Mouse (Mus musculus) ES-Bruce4 (cell line): ENCODE data around the gene Pla2g2d. TPM values are rescaled to one million over a fixed set of nuclear protein-coding genes. Genes with fewer than 3 reads are reported as not detected.
A peak's percentile ranks its signal among the peaks of the same experiment; 100 is the strongest.

Source experiments
- H3K27ac ChIP-seq: 2 replicates; pipeline ENCODE4 v1.5.1; 2012; ENCODE audit warnings: low read length, inconsistent platforms; ENCODE audit not compliant: insufficient read depth
- H3K27me3 ChIP-seq: 2 replicates; pipeline ENCODE4 v1.6.1; 2012; ENCODE audit warnings: mild to moderate bottlenecking, low read length, inconsistent platforms; ENCODE audit not compliant: control insufficient read depth, poor library complexity, insufficient read depth, severe bottlenecking
- H3K36me3 ChIP-seq: 2 replicates; pipeline ENCODE4 v1.6.1; 2012; ENCODE audit warnings: inconsistent platforms, mild to moderate bottlenecking, low read length, moderate library complexity; ENCODE audit not compliant: control insufficient read depth, poor library complexity, insufficient read depth, severe bottlenecking
- H3K4me1 ChIP-seq: one replicate; pipeline ENCODE4 v1.8.1; 2011; ENCODE audit warnings: low read length; ENCODE audit not compliant: control insufficient read depth, insufficient read depth
- H3K4me3 ChIP-seq: 2 replicates; pipeline ENCODE4 v1.5.1; 2011; ENCODE audit warnings: low read depth, mild to moderate bottlenecking, low read length
- H3K9ac ChIP-seq: 2 replicates; pipeline ENCODE4 v1.6.1; 2012; ENCODE audit warnings: low read depth, mild to moderate bottlenecking, inconsistent platforms; ENCODE audit not compliant: poor library complexity, severe bottlenecking
- H3K9me3 ChIP-seq: replicated peaks from 2 replicates; pipeline ENCODE4 v1.6.1; 2012; ENCODE audit warnings: mild to moderate bottlenecking, low read length, inconsistent platforms; ENCODE audit not compliant: control insufficient read depth, poor library complexity, insufficient read depth, severe bottlenecking
- CTCF ChIP-seq: IDR thresholded peaks from one replicate; pipeline ENCODE4 v1.8.1; 2011; ENCODE audit warnings: low read depth, low read length
- EP300 ChIP-seq: IDR thresholded peaks from 2 replicates; pipeline ENCODE4 v1.6.1; 2011; ENCODE audit warnings: low read depth, low read length; ENCODE audit not compliant: insufficient read depth
- POLR2A ChIP-seq: IDR thresholded peaks from one replicate; pipeline ENCODE4 v1.8.1; 2011; ENCODE audit warnings: low read length; ENCODE audit not compliant: insufficient read depth
- polyA plus RNA-seq: library from polyadenylated mRNA; stranded (reverse); fragments of >200 nt; gene quantifications from 2 replicates; pipeline ENCODE4 v1.2.4, GENCODE M21; 2011; ENCODE audit warnings: low read depth; ENCODE audit not compliant: missing spikeins, insufficient read depth, insufficient read length

Pla2g2d gene
- polyA plus RNA-seq, 1 experiment = 0.55 TPM

GRCm38 (mm10) chr4:138739136-138739851 is 36.2 kb upstream of the Pla2g2d start:
- H3K27ac ChIP-seq = no peak overlapping the region
- no peak overlapping the region for H3K9ac ChIP-seq
- H3K27me3 ChIP-seq = no peaks in the 10 kb centered on the region
- H3K4me1 ChIP-seq = no peaks in the 10 kb centered on the region
- H3K36me3 ChIP-seq = no peaks in the 10 kb centered on the region
- H3K4me3 ChIP-seq = no peak overlapping the region
- no peaks in the 10 kb centered on the region for H3K9me3 ChIP-seq
- no peak for TF ChIP-seq EP300
- TF ChIP-seq POLR2A = no peak
- TF ChIP-seq CTCF = no peak

DNA sequence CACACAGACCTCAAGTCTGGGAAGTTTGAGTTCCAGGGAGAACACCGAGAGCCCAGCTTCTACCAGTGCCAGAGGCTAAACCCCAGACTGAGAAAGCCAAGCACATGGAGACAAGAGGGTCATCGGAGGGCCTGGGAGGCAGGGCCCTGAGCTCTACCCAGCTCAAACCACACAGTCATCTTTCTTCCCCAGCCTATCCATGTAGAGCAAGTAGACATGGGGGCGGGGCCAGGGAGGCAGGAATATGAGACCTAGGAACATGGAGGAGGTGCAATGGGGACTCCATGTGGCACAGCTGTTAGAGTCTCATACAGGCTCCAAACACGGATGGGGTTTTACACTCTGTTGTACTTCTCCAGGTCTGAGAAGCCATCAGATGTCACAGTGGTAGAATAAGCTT is 29.7 kb upstream of the Pla2g2d start:
- H3K36me3 ChIP-seq = no peaks in the 10 kb centered on the region
- H3K9ac ChIP-seq = no peak overlapping the region
- no peaks in the 10 kb centered on the region for H3K4me1 ChIP-seq
- H3K27me3 ChIP-seq = no peaks in the 10 kb centered on the region
- no peaks in the 10 kb centered on the region for H3K9me3 ChIP-seq
- no peak overlapping the region for H3K27ac ChIP-seq
- TF ChIP-seq EP300 (no peak), POLR2A (no peak), CTCF (no peak)
- no peak overlapping the region for H3K4me3 ChIP-seq

GRCm38 (mm10) chr4:138746866-138747265 is 28.7 kb upstream of the Pla2g2d start:
- TF ChIP-seq CTCF = no peak
- Histone ChIP-seq H3K9me3 (no peaks in the 10 kb centered on the region), H3K27ac (no peak overlapping the region), H3K9ac (no peak overlapping the region), H3K27me3 (no peaks in the 10 kb centered on the region), H3K36me3 (no peaks in the 10 kb centered on the region), H3K4me3 (no peak overlapping the region), H3K4me1 (no peaks in the 10 kb centered on the region)

DNA sequence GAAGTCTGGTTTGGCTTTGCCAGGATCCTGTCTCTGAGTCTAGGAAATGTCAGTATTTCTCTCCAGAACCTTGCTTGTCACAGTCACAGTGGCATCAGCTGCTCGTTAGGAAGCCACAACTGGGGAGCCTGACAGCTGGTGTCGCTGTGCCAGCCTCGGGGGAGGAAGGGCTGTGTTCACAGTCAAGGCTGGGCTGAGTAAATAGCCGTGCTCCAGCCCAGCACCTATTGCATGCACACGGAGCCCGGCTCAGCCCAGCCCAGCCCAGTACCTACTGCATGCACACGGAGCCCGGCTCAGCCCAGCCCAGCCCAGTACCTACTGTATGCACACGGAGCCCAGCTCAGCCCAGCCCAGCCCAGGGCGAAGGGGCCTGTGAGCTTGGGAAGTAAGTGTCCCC is 27.7 kb upstream of the Pla2g2d start:
- no peaks in the 10 kb centered on the region for H3K9me3 ChIP-seq
- TF ChIP-seq CTCF (no peak), POLR2A (no peak), EP300 (no peak)
- H3K4me1 ChIP-seq = no peaks in the 10 kb centered on the region
- no peaks in the 10 kb centered on the region for H3K36me3 ChIP-seq
- no peak overlapping the region for H3K27ac ChIP-seq
- H3K9ac ChIP-seq = no peak overlapping the region
- no peaks in the 10 kb centered on the region for H3K27me3 ChIP-seq
- H3K4me3 ChIP-seq = no peak overlapping the region

DNA sequence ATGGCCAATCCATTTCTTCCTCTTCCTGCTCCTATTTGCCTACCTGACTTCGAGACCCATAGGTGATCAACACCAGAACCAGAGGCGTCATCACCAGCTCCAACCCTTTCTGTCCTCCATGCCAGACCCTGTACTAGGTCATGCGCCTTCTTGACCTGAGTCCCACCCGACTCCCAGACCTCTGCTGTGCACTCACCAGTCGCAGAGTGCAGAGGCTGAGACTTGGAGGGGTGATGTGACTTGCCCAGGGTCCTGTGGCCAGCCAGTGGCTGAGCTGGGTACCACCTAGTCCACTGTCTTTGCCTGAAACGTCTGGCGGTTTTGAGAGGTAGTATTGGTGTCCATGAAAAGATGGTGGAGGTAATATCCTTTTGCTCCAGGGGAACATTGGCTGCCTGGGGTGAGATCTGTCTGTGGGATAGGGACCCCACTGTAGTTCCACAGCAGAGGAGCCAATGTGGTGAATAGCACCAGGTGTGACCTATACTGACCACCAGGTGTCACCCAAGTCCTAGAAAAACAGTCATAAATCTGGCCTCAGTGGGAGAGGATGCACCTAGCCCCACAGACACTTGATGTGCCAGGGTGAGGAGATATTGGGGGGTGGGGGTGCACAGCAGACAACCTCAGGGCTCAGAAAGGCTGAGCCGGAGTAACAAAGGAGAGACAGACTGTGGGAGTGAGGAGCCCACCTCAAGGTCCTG is 27.0 kb upstream of the Pla2g2d start:
- H3K4me1 ChIP-seq = no peaks in the 10 kb centered on the region
- no peaks in the 10 kb centered on the region for H3K36me3 ChIP-seq
- no peaks in the 10 kb centered on the region for H3K27me3 ChIP-seq
- H3K4me3 ChIP-seq = no peak overlapping the region
- H3K9me3 ChIP-seq = no peaks in the 10 kb centered on the region
- H3K9ac ChIP-seq = no peak overlapping the region
- TF ChIP-seq POLR2A (no peak), CTCF (peak; percentile 59)
- no peak overlapping the region for H3K27ac ChIP-seq

- Histone ChIP-seq H3K4me3 (no peak overlapping the region), H3K4me1 (peaks cover 3% of the 10 kb centered on the region), H3K9me3 (no peaks in the 10 kb centered on the region), H3K36me3 (no peaks in the 10 kb centered on the region), H3K27ac (no peak overlapping the region), H3K9ac (no peak overlapping the region), H3K27me3 (no peaks in the 10 kb centered on the region)
- TF ChIP-seq EP300 = no peak
- TF ChIP-seq CTCF = peak; percentile 39
- no peak for TF ChIP-seq POLR2A
Measured at GRCm38 (mm10) chr4:138752603-138753002, 22.9 kb upstream of the Pla2g2d start.
